Mouse (Mus musculus): ENCODE measurements around the gene Gm42669.

Gm42669 gene

DNA sequence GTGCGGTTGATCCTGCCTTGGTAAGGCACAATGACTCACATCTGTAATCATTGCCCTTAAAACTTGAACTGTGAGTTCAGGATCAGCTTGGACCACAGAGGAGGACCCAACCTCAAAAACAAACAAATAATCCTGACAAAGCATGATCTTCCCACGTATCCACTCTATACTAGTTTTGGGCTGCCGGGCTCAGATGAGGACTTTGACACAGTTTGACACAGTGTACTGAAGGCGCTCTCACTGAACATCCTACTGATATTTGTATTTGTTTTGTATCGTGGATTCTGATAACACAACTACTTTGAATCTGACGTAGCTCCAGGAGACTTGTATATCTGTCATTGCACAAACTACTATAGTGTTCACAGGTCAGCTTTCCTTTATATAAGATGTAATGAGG, 14.0 kb downstream of the Gm42669 start:
- no peak for DNase-seq (ENCODE audit: low read depth, low spot score)

DNA sequence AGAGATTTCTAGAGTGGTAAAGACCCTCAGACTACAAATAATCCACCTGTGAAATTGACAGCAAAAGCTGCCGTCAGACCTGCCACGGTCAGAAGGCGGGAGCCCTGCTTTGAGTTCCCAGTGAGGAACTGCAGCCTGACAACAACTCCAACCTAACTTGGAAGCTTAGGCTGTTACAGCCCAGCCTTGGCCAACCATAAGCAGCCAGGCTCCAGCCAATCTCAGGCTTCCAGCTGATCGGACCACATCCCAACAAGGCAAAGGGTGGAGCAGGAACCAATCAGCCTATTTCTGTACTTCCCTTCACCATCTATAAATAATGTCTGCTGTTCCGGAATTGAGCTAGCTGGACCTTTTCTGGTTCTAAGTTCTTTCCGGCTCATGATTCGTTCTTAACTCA, 14.5 kb downstream of the Gm42669 start:
- DNase-seq (ENCODE audit: low read depth, low spot score), result no peak

DNA sequence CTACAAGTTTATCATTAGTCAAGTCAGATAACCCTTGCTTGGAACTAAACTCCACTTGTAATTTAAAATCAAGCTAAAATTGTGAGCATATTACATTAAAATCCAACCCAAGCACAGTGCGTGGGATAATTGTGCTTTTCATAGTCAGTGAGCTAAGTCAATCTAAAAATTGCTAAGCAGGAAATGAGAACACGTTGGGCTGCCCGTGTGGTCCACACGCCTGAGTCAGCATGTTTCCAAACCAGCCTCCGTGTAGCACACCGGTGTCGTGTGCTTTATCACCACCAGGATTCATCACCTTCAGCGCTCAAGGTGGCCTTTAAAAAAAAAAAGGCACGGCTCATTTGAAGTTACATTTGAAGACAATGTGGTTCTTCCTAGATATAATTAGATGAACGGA, 16.9 kb downstream of the Gm42669 start:
- DNase-seq (ENCODE audit: low read depth, low spot score), result no peak

DNA sequence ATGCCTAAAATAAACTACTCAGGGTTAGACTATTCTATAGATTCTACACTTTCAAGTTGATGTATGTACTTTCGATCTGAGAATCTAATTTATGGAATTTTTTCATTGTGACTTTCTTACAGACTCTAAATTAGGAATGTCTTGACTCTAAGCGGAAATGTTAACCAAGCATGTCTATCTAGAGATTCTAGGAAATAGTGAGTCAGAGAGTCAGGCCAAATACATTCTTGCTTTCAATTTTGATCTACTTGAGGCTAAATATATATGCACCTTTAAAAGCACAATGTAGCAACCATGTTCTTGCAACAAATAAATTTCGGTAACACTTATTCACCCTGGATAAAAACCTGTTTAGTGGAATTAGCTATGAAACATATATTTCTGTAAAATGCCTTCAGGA, 21.4 kb downstream of the Gm42669 start:
- no peak for DNase-seq (ENCODE audit: low read depth, low spot score)

DNA sequence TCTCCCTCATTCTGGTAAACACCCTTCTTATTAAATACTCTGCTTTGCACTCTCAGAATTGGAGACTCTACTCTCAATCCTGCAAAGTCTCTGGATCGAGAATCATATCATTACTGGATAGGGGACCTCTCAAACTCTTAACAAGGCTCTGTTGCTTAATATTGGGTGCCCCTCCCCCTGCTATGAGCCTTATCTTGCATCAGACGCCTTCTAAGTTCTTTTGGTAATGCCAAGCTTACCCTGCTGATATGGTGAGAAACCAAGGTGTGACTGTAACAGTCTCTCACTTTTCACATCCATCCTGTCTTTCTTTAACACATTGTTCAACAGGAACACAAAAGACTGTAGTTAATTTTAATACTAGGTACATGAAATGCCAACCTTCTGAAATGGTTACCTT, 26.2 kb downstream of the Gm42669 start:
- DNase-seq (ENCODE audit: low read depth, low spot score), result no peak

DNA sequence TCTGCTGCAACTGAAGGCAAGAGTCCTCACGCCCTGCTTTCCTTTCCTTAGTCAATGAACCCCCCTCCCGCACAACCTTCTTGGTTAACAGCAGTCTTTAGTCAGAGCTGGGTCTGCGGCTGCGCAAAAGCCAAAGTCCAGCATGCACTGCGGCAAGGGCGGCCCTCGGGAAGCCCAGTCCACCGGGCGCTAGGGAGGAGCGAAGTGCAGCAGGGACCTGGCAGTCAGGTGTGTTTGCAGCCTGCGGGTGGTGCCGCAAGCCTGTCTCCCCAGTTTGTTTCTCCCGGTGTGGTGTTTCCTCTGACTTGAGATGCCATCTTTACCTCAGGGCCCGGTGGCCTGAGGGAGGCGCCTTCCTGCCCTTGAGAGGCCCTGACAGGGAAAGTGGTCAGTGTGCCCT, 27.2 kb downstream of the Gm42669 start, which contains the start of gene 1700028K03Rik:
TSS of gene 1700028K03Rik (plus strand) at position 129 of the 400 bp plus-strand sequence.
- DNase-seq (ENCODE audit: low read depth, low spot score), result peak; percentile 57

DNA sequence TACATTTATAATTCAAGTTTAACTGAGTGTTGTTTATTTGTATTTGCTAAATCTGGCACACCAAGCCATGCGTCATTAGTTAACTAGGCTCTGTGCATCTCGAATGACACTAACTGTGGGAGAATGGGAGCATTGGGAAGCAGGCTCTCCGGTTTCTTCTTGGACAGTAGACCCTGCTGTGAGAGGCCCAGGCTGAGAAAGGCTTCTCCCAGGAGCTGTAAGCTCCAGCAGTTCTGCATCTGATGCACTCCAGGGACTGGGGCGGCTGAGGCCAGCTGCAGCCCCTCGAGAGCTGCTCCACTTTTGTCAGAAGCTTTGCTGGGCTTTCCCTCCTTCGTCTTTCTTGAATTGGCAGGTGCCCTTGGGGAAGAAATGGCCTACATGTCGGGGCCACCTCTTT, 34.3 kb downstream of the Gm42669 start:
- DNase-seq (ENCODE audit: low read depth, low spot score), result no peak

DNA sequence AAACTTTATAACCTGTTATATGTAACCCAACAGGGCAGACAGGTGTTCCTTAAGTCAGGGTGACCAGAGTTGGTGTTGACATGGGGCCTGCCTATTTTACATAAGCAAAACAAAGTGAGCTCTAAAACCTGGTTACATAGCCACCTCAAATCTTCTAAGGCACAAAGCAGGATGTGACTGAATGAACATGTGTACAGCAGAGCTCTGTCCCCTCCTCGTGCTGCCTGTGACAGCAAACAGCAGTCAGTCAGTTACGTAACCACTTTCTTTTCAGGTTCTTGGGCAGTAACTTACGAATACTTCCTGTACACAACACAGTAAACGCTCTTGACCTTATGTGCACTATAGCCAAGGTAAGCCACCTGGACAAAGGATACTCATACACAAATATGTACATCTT, 38.5 kb downstream of the Gm42669 start:
- DNase-seq (ENCODE audit: low read depth, low spot score), result no peak

DNA sequence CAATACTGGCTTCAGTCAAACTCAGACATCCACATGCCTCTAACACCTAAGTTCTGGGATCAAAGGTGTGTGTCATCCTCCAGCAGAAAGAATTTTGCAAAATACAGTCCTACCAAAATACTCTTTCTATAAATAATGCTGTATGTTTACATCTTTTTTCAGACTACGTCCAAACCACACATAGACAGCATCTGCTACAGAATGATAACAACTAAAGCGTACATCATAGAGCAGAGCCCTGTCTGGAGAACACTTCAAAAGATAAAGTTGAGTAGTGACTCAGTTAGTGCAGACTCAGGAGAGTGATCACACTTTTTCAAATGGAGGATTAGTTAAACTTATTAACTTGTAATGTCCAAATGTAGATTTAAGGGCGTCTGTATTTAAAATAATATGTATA, 40.5 kb downstream of the Gm42669 start:
- DNase-seq (ENCODE audit: low read depth, low spot score), result no peak

DNA sequence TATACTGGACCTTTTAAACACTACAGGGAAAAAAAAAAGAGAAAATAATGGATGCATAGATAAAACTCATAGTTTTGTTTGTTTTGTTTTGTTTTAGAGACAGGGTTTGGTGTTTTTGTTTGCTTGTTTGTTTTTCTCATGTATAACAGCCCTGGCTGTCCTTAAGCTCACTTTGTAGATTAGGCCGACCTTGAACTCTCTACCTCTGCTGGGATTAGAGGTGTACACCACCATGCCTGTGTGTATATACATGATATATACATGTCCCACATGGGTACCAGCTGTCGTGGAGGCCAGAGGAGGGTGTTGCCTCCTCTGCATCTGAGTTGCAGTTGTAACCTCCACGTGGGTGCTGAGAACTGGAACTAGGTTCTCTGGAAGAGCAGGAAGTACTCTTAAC, 41.0 kb downstream of the Gm42669 start:
- DNase-seq (ENCODE audit: low read depth, low spot score), result no peak

DNA sequence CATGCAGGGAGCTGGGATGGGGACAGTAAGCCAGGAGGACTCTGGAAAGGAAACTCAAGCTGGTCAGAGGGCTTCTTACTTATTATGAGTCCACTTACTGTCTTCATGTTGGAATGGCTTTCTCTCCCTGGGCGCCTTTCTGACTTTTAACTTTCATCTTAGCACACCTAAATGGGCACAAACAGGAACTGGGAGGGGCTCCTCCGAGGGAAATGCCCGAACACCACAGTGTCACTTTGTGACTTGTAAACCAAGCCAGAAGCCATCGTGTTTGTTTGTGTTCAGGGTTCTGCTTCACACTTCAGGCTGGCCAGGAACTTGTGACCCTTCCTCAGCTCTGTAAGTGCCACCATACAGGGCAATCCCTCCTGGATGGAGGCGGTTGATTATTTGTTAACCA, 46.9 kb downstream of the Gm42669 start:
- no peak for DNase-seq (ENCODE audit: low read depth, low spot score)

DNA sequence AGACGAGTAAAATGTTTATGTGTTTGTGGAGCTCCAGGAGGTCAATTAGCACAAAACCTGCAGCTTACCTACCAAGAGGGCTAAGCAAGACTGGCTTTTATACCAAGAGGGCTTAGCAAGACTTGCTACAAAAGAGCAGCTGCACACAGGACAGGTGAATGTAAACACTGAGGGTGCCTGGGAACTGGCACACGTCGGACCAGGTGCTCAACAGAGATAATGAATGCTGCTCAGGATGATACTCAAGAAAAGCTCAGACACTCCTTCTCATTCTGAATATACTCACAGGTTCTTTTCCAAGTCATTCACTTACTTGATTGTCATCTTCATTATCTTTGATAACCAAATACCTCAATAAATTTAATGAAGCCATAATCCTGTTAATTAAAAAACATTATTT, 49.5 kb downstream of the Gm42669 start:
- DNase-seq (ENCODE audit: low read depth, low spot score), result no peak

DNA sequence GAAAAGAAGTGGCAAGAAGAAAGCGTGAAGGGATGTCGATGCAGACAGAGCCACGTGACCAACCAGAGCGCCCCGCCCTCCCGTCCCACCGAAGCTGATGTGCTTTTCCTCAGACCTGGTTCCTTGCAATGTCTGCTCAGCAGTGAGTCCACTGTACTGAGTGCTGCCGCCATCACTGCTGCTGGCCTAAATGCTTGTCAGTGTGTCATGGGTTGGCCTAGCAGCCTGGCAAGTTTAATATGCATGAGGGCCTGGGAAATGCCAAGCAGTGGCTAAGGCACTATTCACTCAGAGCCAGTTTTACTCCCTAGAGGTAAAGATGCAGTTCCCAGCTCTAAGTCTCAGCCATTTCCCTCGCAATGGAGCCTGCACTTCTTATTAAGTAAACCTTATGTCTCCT, 61.7 kb downstream of the Gm42669 start:
- no peak for DNase-seq (ENCODE audit: low read depth, low spot score)

DNA sequence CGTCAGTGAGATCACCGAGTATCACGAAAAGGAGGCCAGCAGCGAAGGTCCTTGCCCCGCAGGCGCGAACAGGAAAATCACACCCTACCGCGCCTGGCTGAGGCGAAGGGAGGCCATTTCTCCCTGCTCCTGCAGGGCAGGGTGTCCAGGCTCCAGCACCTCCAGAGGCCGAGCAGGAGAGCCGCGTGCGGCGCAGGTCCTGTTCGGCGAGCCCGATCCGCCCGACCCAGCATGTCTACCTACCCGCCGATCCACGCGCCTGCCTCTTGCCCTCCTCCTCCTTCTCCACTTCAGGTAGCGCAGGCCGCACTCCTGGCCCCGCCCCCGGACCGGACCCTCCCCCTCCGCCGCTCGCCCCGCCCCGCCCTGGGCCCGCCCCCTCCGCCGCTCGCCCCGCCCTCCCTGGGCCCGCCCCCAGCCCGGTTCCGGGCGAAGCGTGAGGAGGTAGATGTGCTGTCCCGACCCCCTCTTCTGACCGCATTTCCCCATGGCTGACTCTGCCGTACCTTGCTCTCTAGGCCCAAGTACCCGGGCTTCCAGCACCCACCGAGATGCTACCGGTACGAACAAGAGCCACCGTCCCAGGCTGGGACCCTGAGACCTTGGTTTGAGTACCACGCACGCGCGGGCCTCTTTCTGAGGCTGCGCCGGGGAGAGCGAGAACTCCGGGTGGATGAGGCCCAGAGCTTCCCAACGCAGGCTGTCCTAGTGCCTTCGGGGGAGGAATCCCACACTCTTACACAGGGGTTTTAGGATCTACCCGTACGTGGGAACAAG, 90.1 kb downstream of the Gm42669 start, which contains the start of the genes Rpap2 and Glmn:
TSS of gene Rpap2 (plus strand) at position 73 of the 777 bp plus-strand sequence.
TSS of gene Glmn (minus strand) at position 588 of the 777 bp plus-strand sequence.
- peak; percentile 91 for DNase-seq (ENCODE audit: low read depth, low spot score)

DNA sequence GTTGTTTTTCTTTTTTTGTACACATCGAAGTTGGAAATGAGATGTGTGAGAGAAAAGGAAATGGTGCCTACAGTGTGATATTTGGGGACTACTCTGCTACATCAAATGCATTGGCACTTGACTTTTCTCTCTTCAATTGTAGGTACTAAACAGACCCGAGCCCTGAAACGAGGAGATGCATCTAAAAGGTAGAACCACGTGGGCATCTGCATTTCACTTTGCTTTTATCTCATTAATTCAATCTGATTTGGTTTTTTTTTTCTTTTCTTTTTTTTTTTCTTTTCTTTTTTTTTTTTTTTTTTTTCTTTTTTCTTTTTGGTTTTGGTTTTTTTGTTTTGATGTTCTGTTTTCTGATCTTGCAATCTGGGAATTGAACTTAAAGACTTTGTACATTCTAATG, 91.0 kb downstream of the Gm42669 start:
- no peak for DNase-seq (ENCODE audit: low read depth, low spot score)

DNA sequence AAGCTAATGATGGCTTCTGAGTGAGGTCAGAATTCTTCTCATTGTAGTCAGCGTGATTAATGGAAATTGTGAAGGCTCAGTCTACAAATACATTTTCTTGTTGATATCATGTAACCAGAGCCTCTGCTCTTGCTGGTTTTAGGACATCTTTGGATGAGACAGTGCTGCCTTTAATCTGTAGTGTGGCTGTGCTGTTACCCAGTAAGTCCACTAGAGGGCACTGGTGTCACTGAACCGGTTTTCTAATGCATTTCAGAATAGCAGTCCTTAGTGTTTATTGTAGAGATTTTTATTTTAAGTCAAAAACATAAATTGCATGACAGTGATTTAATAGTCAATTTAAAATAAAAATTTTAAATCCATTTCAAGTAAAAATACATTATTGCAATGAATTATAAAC, 103.8 kb downstream of the Gm42669 start:
- peak; percentile 68 for DNase-seq (ENCODE audit: low read depth, low spot score)

DNA sequence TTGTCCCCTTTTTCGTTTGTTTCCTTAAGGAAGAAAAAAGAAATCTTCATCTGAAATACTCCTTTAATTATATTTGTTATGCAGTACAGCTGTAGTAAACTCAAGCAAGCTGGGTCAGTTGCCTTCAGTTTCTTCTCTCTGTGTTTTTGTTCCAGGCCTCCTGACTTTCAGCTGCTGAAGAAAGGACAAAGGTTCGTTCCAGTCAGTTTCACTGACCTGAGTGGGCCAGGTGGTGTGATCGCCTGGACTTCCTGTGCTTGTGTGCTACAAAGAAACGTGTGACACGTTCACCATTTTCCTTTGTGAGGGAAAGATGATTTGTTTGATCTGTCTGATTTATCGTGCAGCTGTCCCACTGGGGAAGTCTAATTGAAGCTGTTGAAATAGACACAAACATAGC, 110.6 kb downstream of the Gm42669 start:
- no peak for DNase-seq (ENCODE audit: low read depth, low spot score)

DNA sequence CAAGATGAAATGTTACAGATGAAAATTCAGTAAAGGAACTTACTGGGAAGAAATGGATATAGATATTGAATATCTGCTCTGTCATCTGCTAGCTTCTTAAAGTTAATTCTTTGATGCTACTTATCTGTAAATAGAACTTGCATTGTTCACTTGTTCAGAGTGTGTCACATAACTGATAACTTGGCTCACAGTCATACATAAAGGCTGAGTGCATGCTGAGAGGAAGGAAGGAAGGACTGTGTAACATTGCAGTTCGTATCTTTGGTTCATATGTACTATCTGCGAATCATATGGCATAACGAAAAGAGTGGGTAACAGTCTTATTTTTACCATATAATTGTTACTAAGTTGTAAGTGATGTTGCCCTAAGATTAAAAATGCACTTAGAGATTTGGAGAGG, 113.9 kb downstream of the Gm42669 start:
- no peak for DNase-seq (ENCODE audit: low read depth, low spot score)

All from ZHBTc4 (cell line).